Mouse (Mus musculus): ENCODE data around the gene Tiam1. TPM values are rescaled to one million over a fixed set of nuclear protein-coding genes. Genes with fewer than 3 reads are reported as not detected.

Gene Tiam1
- total and polyA plus RNA-seq, 3 experiments = 1.8 to 5.3 (median 2.9) TPM

DNA sequence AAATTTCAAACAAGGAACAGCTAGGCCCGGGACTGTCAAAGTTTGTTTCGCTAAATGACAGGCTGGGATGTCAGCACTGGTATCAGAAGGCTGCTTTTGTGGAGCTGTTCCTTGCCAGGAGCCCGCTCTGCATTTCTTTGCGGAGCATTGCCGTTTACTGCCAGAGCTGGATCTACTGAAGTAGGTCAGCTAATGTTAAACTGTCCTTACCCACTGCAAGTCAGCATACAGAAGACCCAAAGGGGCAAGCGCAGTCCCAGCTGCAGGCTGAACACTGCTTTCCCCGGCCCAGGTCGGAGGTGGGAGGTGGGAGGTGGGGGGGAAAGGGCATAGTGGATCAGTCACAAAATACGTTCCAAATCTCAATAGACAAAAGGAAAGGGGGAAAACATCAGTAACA lies 326.3 kb downstream of the Tiam1 start:
- ATAC-seq (ENCODE audit: extremely low read depth, insufficient number of reproducible peaks, low FRiP score, poor library complexity, severe bottlenecking) (no peak), DNase-seq (ENCODE audit: low spot score) (no peak)
- no peaks in the 10 kb centered on the region for H3K36me3 ChIP-seq (replicated peaks)
- H3K4me3 ChIP-seq (ENCODE audit: low read depth, low read length) = no peak overlapping the region
- no peaks in the 10 kb centered on the region for H3K4me1 ChIP-seq (ENCODE audit: insufficient read depth, low read depth, low read length)
- H3K9me3 ChIP-seq (replicated peaks) = peaks cover 48% of the 10 kb centered on the region
- H3K27me3 ChIP-seq (ENCODE audit: insufficient read depth, low read length) = no peaks in the 10 kb centered on the region
- no peak for TF ChIP-seq CTCF (IDR thresholded peaks at IDR 0.05; ENCODE audit: low read depth, low read length)
- no peak for TF ChIP-seq GATA1 (IDR thresholded peaks at IDR 0.05; ENCODE audit: borderline replicate concordance, low read length)
- no peak for TF ChIP-seq POLR2AphosphoS5 (IDR thresholded peaks at IDR 0.05; ENCODE audit: insufficient replicate concordance, low read depth, low read length)
- TF ChIP-seq TAL1 (conservative IDR thresholded peaks at IDR 0.05; ENCODE audit: low read depth, low read length) = no peak
- no peak for TF ChIP-seq GATA2 (IDR thresholded peaks at IDR 0.05; ENCODE audit: borderline replicate concordance, low read depth, low read length)

DNA sequence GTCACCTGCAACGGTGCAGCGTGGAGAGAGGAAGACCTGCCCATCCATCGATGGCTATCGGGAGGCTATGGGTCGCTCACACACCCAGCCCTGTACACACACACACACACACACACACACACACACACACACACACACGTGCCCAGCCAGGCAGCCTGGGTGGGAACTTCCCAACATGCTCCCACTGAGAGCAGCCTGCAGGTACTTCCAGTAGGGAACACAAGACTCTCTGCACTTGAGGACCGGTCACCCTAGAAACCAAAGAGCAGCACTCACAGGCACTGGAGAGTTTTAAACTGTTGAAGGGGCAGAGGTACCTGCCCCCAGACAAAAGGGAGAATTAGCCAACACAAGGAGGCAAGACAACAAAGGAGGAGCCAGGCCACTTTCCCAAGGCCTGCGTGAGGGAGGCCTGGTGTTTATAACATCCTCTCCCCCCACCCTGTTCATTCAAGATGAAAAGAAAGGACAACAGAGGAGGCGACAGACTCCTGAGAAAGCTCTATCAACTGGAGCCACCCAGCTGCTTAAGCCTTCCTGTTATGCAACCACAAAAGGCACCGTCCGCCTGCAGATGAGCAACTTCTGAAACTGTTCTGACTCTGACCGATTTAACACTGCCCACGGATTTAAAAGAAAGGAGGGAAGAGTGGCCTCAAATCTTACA lies 326.9 kb downstream of the Tiam1 start:
- H3K36me3 ChIP-seq (replicated peaks) = no peaks in the 10 kb centered on the region
- no peak overlapping the region for H3K4me3 ChIP-seq (ENCODE audit: low read depth, low read length)
- no peaks in the 10 kb centered on the region for H3K27me3 ChIP-seq (ENCODE audit: insufficient read depth, low read length)
- ATAC-seq (ENCODE audit: extremely low read depth, insufficient number of reproducible peaks, low FRiP score, poor library complexity, severe bottlenecking) = no peak
- no peaks in the 10 kb centered on the region for H3K4me1 ChIP-seq (ENCODE audit: insufficient read depth, low read depth, low read length)
- TF ChIP-seq CTCF (IDR thresholded peaks at IDR 0.05; ENCODE audit: low read depth, low read length) = no peak
- TF ChIP-seq GATA2 (IDR thresholded peaks at IDR 0.05; ENCODE audit: borderline replicate concordance, low read depth, low read length) = no peak
- no peak for TF ChIP-seq TAL1 (conservative IDR thresholded peaks at IDR 0.05; ENCODE audit: low read depth, low read length)
- no peak for TF ChIP-seq GATA1 (IDR thresholded peaks at IDR 0.05; ENCODE audit: borderline replicate concordance, low read length)
- peaks cover 42% of the 10 kb centered on the region for H3K9me3 ChIP-seq (replicated peaks)
- no peak for DNase-seq (ENCODE audit: low spot score)

DNA sequence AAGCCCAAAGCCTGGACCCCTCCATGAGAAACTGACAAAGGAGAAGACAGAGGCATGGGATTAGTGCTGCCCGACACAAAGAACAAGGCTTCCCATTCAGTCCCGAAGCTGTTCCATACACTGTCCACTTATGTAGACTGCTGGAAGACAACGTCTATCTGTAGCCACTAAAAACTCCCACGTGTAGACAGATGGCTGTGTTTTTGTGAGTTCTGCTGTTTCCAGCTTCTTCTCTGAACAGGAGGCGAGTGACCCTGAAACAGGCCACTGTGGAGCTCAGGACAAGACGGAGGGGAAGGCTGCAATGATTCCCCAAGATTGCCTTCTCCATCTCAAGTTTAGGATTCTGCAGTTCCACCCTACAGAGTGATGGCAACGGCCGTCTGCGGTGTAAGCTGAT lies 330.0 kb downstream of the Tiam1 start:
- no peak overlapping the region for H3K4me3 ChIP-seq (ENCODE audit: low read depth, low read length)
- H3K36me3 ChIP-seq (replicated peaks) = no peaks in the 10 kb centered on the region
- H3K9me3 ChIP-seq (replicated peaks) = peaks cover 59% of the 10 kb centered on the region
- no peaks in the 10 kb centered on the region for H3K4me1 ChIP-seq (ENCODE audit: insufficient read depth, low read depth, low read length)
- no peaks in the 10 kb centered on the region for H3K27me3 ChIP-seq (ENCODE audit: insufficient read depth, low read length)
- DNase-seq (ENCODE audit: low spot score) = no peak
- ATAC-seq (ENCODE audit: extremely low read depth, insufficient number of reproducible peaks, low FRiP score, poor library complexity, severe bottlenecking) = no peak
- TF ChIP-seq POLR2AphosphoS5 (IDR thresholded peaks at IDR 0.05; ENCODE audit: insufficient replicate concordance, low read depth, low read length) = no peak
- TF ChIP-seq TAL1 (conservative IDR thresholded peaks at IDR 0.05; ENCODE audit: low read depth, low read length) = no peak
- TF ChIP-seq GATA1 (IDR thresholded peaks at IDR 0.05; ENCODE audit: borderline replicate concordance, low read length) = no peak
- TF ChIP-seq CTCF (IDR thresholded peaks at IDR 0.05; ENCODE audit: low read depth, low read length) = no peak
- no peak for TF ChIP-seq GATA2 (IDR thresholded peaks at IDR 0.05; ENCODE audit: borderline replicate concordance, low read depth, low read length)

DNA sequence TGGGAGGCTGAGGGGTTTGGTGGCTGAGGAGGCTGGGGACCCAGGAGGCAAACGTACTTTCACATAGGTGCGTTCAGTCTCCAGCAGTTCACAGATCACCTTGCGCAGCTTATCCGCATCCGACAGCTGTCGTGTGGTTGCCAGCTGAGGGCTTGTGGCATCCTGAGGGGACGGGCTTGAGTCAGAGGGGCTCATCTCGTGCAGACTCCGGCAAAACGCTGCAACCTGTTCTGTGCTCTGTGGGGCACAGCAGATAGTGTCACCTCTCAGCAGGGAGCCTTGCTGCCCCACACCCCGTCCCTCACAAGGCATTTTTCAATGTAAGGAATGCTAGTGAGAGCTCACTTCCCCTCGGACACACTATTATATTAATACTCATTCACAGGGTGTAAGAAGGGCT lies 330.7 kb downstream of the Tiam1 start:
- no peaks in the 10 kb centered on the region for H3K36me3 ChIP-seq (replicated peaks)
- DNase-seq (ENCODE audit: low spot score) = no peak
- TF ChIP-seq GATA2 (IDR thresholded peaks at IDR 0.05; ENCODE audit: borderline replicate concordance, low read depth, low read length) (no peak), TAL1 (conservative IDR thresholded peaks at IDR 0.05; ENCODE audit: low read depth, low read length) (no peak)

DNA sequence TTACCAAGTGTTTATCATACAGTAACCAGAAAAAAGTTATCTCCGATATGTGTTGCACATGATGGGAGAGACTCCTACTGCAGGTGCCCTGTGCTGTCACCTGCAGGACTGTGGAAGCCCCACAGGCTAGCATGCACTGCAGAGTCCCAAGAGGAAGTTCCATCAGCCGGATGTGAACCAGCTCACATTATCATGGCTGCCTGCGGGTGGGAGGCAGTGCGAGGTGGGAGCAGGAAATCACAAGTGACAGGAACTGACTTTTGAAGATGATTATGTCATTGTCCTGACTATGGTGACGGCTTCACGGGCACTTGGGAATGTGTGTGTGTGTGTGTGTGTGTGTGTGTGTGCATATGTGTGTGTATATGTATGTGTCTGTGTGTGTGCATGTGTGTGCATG lies 333.2 kb downstream of the Tiam1 start:
- Histone ChIP-seq H3K36me3 (replicated peaks) (no peaks in the 10 kb centered on the region), H3K9me3 (replicated peaks) (peaks cover 60% of the 10 kb centered on the region), H3K4me3 (ENCODE audit: low read depth, low read length) (no peak overlapping the region), H3K27me3 (ENCODE audit: insufficient read depth, low read length) (no peaks in the 10 kb centered on the region), H3K4me1 (ENCODE audit: insufficient read depth, low read depth, low read length) (no peaks in the 10 kb centered on the region)
- ATAC-seq (ENCODE audit: extremely low read depth, insufficient number of reproducible peaks, low FRiP score, poor library complexity, severe bottlenecking) (no peak), DNase-seq (ENCODE audit: low spot score) (no peak)
- TF ChIP-seq POLR2AphosphoS5 (IDR thresholded peaks at IDR 0.05; ENCODE audit: insufficient replicate concordance, low read depth, low read length) (no peak), GATA2 (IDR thresholded peaks at IDR 0.05; ENCODE audit: borderline replicate concordance, low read depth, low read length) (no peak), GATA1 (IDR thresholded peaks at IDR 0.05; ENCODE audit: borderline replicate concordance, low read length) (no peak), CTCF (IDR thresholded peaks at IDR 0.05; ENCODE audit: low read depth, low read length) (no peak), TAL1 (conservative IDR thresholded peaks at IDR 0.05; ENCODE audit: low read depth, low read length) (no peak)

More for the DNA sequence above, 330.7 kb downstream of the Tiam1 start:
- no peak for ATAC-seq (ENCODE audit: extremely low read depth, insufficient number of reproducible peaks, low FRiP score, poor library complexity, severe bottlenecking)
- Histone ChIP-seq H3K9me3 (replicated peaks) (peaks cover 59% of the 10 kb centered on the region), H3K4me3 (ENCODE audit: low read depth, low read length) (no peak overlapping the region), H3K27me3 (ENCODE audit: insufficient read depth, low read length) (no peaks in the 10 kb centered on the region), H3K4me1 (ENCODE audit: insufficient read depth, low read depth, low read length) (no peaks in the 10 kb centered on the region)

DNA sequence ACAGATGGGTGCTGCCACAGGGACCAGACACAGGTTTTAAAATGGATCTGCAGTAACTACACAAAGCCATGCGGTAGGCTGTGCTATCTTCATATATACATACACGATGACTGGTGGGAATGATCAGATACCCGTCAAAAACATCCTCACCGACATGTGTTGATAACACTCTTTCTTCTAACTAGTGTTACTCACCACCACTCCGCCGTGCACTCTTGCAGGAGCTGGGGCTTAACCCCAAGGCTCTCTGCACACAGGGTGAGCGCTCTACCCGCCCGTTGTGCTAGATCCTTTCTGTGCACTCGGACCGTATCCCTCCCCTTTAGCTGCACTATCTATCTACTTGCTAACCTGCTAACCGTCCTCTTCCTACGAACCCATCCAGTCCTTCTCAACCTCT lies 335.4 kb downstream of the Tiam1 start:
- no peaks in the 10 kb centered on the region for H3K4me1 ChIP-seq (ENCODE audit: insufficient read depth, low read depth, low read length)
- no peak overlapping the region for H3K4me3 ChIP-seq (ENCODE audit: low read depth, low read length)
- ATAC-seq (ENCODE audit: extremely low read depth, insufficient number of reproducible peaks, low FRiP score, poor library complexity, severe bottlenecking) (no peak), DNase-seq (ENCODE audit: low spot score) (no peak)
- TF ChIP-seq TAL1 (conservative IDR thresholded peaks at IDR 0.05; ENCODE audit: low read depth, low read length) = no peak
- TF ChIP-seq GATA1 (IDR thresholded peaks at IDR 0.05; ENCODE audit: borderline replicate concordance, low read length) = no peak
- TF ChIP-seq CTCF (IDR thresholded peaks at IDR 0.05; ENCODE audit: low read depth, low read length) = no peak
- TF ChIP-seq GATA2 (IDR thresholded peaks at IDR 0.05; ENCODE audit: borderline replicate concordance, low read depth, low read length) = no peak
- TF ChIP-seq POLR2AphosphoS5 (IDR thresholded peaks at IDR 0.05; ENCODE audit: insufficient replicate concordance, low read depth, low read length) = no peak
- no peaks in the 10 kb centered on the region for H3K27me3 ChIP-seq (ENCODE audit: insufficient read depth, low read length)
- peaks cover 58% of the 10 kb centered on the region for H3K9me3 ChIP-seq (replicated peaks)
- peaks cover 5% of the 10 kb centered on the region for H3K36me3 ChIP-seq (replicated peaks)
